Mouse (Mus musculus): ENCODE data around the gene Dhrs11. TPM values are rescaled to one million over a fixed set of nuclear protein-coding genes. Genes with fewer than 3 reads are reported as not detected.

Gene Dhrs11
- total RNA-seq, 2 experiments from 2014 or later, result 7.2 to 7.6 TPM

- DNase-seq (ENCODE audit: low spot score in 2 of 2), result no peak
- intact Hi-C loops (cut with DNase I), result no loop called here
Observed at GRCm38 (mm10) chr11:84775560-84775959, 53.2 kb downstream of the Dhrs11 start.

DNA sequence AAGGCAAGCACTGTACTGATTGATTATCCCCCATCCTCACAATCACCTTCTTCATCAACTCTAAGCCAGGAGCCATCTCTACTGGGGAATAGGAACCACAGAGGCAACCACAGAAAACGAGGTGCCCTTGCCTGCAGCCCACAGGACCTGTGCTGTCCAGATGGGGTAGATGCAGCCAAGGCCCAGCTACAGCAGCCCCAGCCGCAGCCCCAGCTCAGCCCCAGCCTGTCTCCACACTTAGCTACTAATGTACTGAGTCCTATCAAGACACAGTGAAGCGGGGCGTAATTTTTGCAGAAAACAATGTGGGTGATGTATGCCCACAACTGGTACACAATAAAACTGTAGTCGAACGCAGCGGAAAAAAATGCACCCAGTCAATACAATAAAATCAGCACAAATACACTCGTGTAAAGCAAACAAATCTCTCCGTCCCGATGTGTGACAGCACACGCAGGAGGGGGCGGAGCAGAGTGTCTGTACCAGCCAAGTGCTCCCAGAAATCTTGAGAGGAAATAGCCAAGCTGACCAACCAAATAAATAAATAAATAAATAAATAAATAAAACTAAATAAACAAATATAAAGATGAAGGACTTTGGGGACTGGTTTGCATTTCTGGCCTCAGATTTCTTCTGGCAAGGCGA lies 53.8 kb downstream of the Dhrs11 start:
- intact Hi-C loops (cut with DNase I), result no loop called here
- no peak for DNase-seq (ENCODE audit: low spot score in 2 of 2)

Other genes starting within 250 kb of the Dhrs11 start
- gene Mrm1, start 9.5 kb downstream of the Dhrs11 start, total RNA-seq (2021), result 10 to 100 TPM; 17.0 to 17.2 TPM
- 10 to 100 TPM; 78.1 to 81.8 TPM for gene Ggnbp2, start 41.8 kb upstream of the Dhrs11 start, total RNA-seq (2021)
- 10 to 100 TPM; 12.3 to 12.8 TPM for gene Myo19, start 51.2 kb upstream of the Dhrs11 start, total RNA-seq (2021)
- 1 to 10 TPM; 7.5 to 9.5 TPM for gene Pigw, start 51.3 kb upstream of the Dhrs11 start, total RNA-seq (2021)
- gene Znhit3, start 87.4 kb upstream of the Dhrs11 start, total RNA-seq (2021), result 10 to 100 TPM; 28.0 to 34.8 TPM
- gene Car4, start 128.8 kb upstream of the Dhrs11 start, total RNA-seq (2021), result 10 to 100 TPM; 75.6 to 99.5 TPM